Mouse (Mus musculus) hindbrain, embryonic 15.5 days (tissue): ENCODE data around the gene Zfp28. TPM values are rescaled to one million over a fixed set of nuclear protein-coding genes. Genes with fewer than 3 reads are reported as not detected.

Source experiments
- ATAC-seq: fragments of 200-750 bp; cut with Nextera tagmentation; 2 replicates; pipeline ENCODE4 v1.8.0; 2017; ENCODE audit warnings: low read depth, moderate number of reproducible peaks, moderate TSS enrichment; ENCODE audit not compliant: low FRiP score
- H3K27ac ChIP-seq: fragments of 300-500 bp; sonication (generic); replicated peaks from 2 replicates; pipeline ENCODE4 v1.5.1; 2015; ENCODE audit warnings: mild to moderate bottlenecking, inconsistent platforms
- H3K27me3 ChIP-seq: fragments of 300-500 bp; sonication (generic); 2 replicates; pipeline ENCODE4 v1.6.1; 2015; ENCODE audit warnings: control low read depth, inconsistent platforms
- H3K36me3 ChIP-seq: fragments of 300-500 bp; sonication (generic); 2 replicates; pipeline ENCODE4 v1.6.1; 2015; ENCODE audit warnings: control low read depth, inconsistent platforms
- H3K4me1 ChIP-seq: fragments of 300-500 bp; sonication (generic); replicated peaks from 2 replicates; pipeline ENCODE4 v1.6.1; 2015; ENCODE audit warnings: control low read depth, inconsistent platforms
- H3K4me2 ChIP-seq: fragments of 300-500 bp; sonication (generic); 2 replicates; pipeline ENCODE4 v1.6.1; 2015; ENCODE audit warnings: moderate library complexity, mild to moderate bottlenecking, inconsistent platforms
- H3K4me3 ChIP-seq: fragments of 300-500 bp; sonication (generic); 2 replicates; pipeline ENCODE4 v1.5.1; 2015; ENCODE audit warnings: mild to moderate bottlenecking, inconsistent platforms
- H3K9ac ChIP-seq: fragments of 300-500 bp; sonication (generic); 2 replicates; pipeline ENCODE4 v1.6.1; 2015; ENCODE audit warnings: inconsistent platforms
- H3K9me3 ChIP-seq: fragments of 300-500 bp; sonication (generic); 2 replicates; pipeline ENCODE4 v1.6.1; 2016; ENCODE audit warnings: control low read depth, inconsistent platforms
- WGBS: fragments of 180-500 bp; shearing (Covaris S2); methylation state at CpG from one replicate; pipeline ENCODE4 v1.1.7; 2015; 5-methylcytosine and 5-hydroxymethylcytosine counted together
- polyA plus RNA-seq: library from polyadenylated mRNA; unstranded; fragments of >200 nt; fragmentation: Nextera tagmentation; extraction: Ambion mirVana; gene quantifications from 2 replicates; pipeline ENCODE4 v1.2.1, GENCODE M21; 2015

Zfp28 gene
- polyA plus RNA-seq = 13.8 and 14.2 TPM in 2 replicates

GRCm38 (mm10) chr7:6383044-6383455 lies at the start of gene Zfp28:
TSS of gene Zfp28 (plus strand) at chr7:6383295.
- Histone ChIP-seq H3K27me3 (no peaks in the 10 kb centered on the region), H3K4me1 (peaks cover 19% of the 10 kb centered on the region), H3K4me3 (peak within 1 kb of the TSS; percentile 69), H3K27ac (peak within 1 kb of the TSS; percentile 45; the same call in 1 of the 2 replicates), H3K4me2 (peak within 1 kb of the TSS; percentile 85), H3K36me3 (peaks cover 14% of the 10 kb centered on the region), H3K9me3 (no peaks in the 10 kb centered on the region), H3K9ac (peak within 1 kb of the TSS; percentile 68)
- under 1% methylated on average over 28 of the region's 28 CpGs for WGBS
- ATAC-seq = peak; percentile 96

GRCm38 (mm10) chr7:6339865-6340264 lies 43.2 kb upstream of the Zfp28 start:
- Histone ChIP-seq H3K27ac (no peak overlapping the region), H3K4me1 (peaks cover 7% of the 10 kb centered on the region), H3K27me3 (0 out of 2 replicates have a peak, but pooled peaks cover 3% of the 10 kb centered on the region), H3K4me3 (no peak overlapping the region), H3K9me3 (no peaks in the 10 kb centered on the region), H3K9ac (no peak overlapping the region), H3K4me2 (no peak overlapping the region), H3K36me3 (no peaks in the 10 kb centered on the region)
- 84% methylated on average over 5 of the region's 5 CpGs for WGBS
- no peak for ATAC-seq

- Histone ChIP-seq H3K4me1 (peaks cover 7% of the 10 kb centered on the region), H3K9me3 (no peaks in the 10 kb centered on the region), H3K9ac (peak within 1 kb of the TSS; percentile 72), H3K36me3 (no peaks in the 10 kb centered on the region), H3K4me3 (peak within 1 kb of the TSS; percentile 73), H3K27ac (peak within 1 kb of the TSS; percentile 94), H3K4me2 (peak within 1 kb of the TSS; percentile 63), H3K27me3 (no peaks in the 10 kb centered on the region)
- WGBS = under 1% methylated on average over 26 of the region's 26 CpGs
- peak; percentile 94 for ATAC-seq
These were observed 39.5 kb upstream of the Zfp28 start, which contains the start of gene Gm3854 for GRCm38 (mm10) chr7:6343501-6344071. TSS of gene Gm3854 (plus strand) at chr7:6343759.

- H3K27ac ChIP-seq = peak overlapping the region; percentile 94
- no peaks in the 10 kb centered on the region for H3K27me3 ChIP-seq
- H3K9ac ChIP-seq = peak overlapping the region; percentile 72
- no peaks in the 10 kb centered on the region for H3K9me3 ChIP-seq
- whole genome bisulfite sequencing = 30% methylated on average over 10 of the region's 10 CpGs
- no peaks in the 10 kb centered on the region for H3K36me3 ChIP-seq
- peak; percentile 19; the same call in 1 of the 2 replicates for ATAC-seq
- H3K4me3 ChIP-seq = peak overlapping the region; percentile 73
- peaks cover 7% of the 10 kb centered on the region for H3K4me1 ChIP-seq
- peak overlapping the region; percentile 63 for H3K4me2 ChIP-seq
These were observed 39.0 kb upstream of the Zfp28 start for GRCm38 (mm10) chr7:6344124-6344523.

GRCm38 (mm10) chr7:6358121-6358520 lies 25.0 kb upstream of the Zfp28 start:
- no peaks in the 10 kb centered on the region for H3K4me1 ChIP-seq
- H3K4me2 ChIP-seq = no peak overlapping the region
- peaks cover 17% of the 10 kb centered on the region for H3K36me3 ChIP-seq
- no peak overlapping the region for H3K9ac ChIP-seq
- no peaks in the 10 kb centered on the region for H3K9me3 ChIP-seq
- H3K27ac ChIP-seq = no peak overlapping the region
- no peak for ATAC-seq
- H3K4me3 ChIP-seq = no peak overlapping the region
- no peaks in the 10 kb centered on the region for H3K27me3 ChIP-seq
- 79% methylated on average over 2 of the region's 2 CpGs for WGBS

- H3K9me3 ChIP-seq = no peaks in the 10 kb centered on the region
- no peak for ATAC-seq
- peak overlapping the region; percentile 28; the same call in 1 of the 2 replicates for H3K27ac ChIP-seq
- no peak overlapping the region for H3K9ac ChIP-seq
- WGBS = 52% methylated on average over 10 of the region's 10 CpGs
- peaks cover 6% of the 10 kb centered on the region for H3K4me1 ChIP-seq
- H3K4me3 ChIP-seq = no peak overlapping the region
- H3K4me2 ChIP-seq = no peak overlapping the region
- H3K27me3 ChIP-seq = no peaks in the 10 kb centered on the region
- H3K36me3 ChIP-seq = peaks cover 8% of the 10 kb centered on the region
These were observed 24.0 kb upstream of the Zfp28 start for GRCm38 (mm10) chr7:6358937-6359590.

- H3K27me3 ChIP-seq = no peaks in the 10 kb centered on the region
- no peak for ATAC-seq
- WGBS = 9% methylated on average over 9 of the region's 9 CpGs
These were observed 22.5 kb upstream of the Zfp28 start for GRCm38 (mm10) chr7:6360477-6361060.

GRCm38 (mm10) chr7:6361756-6362155 lies 21.3 kb upstream of the Zfp28 start:
- no peaks in the 10 kb centered on the region for H3K9me3 ChIP-seq
- 20% methylated on average over 7 of the region's 7 CpGs for WGBS
- ATAC-seq = no peak

More at GRCm38 (mm10) chr7:6360477-6361060, 22.5 kb upstream of the Zfp28 start:
- H3K9me3 ChIP-seq = no peaks in the 10 kb centered on the region
- H3K36me3 ChIP-seq = no peaks in the 10 kb centered on the region
- H3K4me1 ChIP-seq = peaks cover 16% of the 10 kb centered on the region
- no peak overlapping the region for H3K27ac ChIP-seq
- no peak overlapping the region for H3K9ac ChIP-seq
- no peak overlapping the region for H3K4me3 ChIP-seq
- H3K4me2 ChIP-seq = no peak overlapping the region

GRCm38 (mm10) chr7:6362268-6363046 lies 20.6 kb upstream of the Zfp28 start:
- peak; percentile 93 for ATAC-seq
- under 1% methylated on average over 38 of the region's 38 CpGs for WGBS

More at GRCm38 (mm10) chr7:6361756-6362155, 21.3 kb upstream of the Zfp28 start:
- peak overlapping the region; percentile 58 for H3K4me2 ChIP-seq
- H3K4me1 ChIP-seq = peaks cover 16% of the 10 kb centered on the region
- H3K36me3 ChIP-seq = no peaks in the 10 kb centered on the region
- H3K4me3 ChIP-seq = peak overlapping the region; percentile 44
- peak overlapping the region; percentile 93 for H3K27ac ChIP-seq
- peak overlapping the region; percentile 64 for H3K9ac ChIP-seq
- H3K27me3 ChIP-seq = no peaks in the 10 kb centered on the region

GRCm38 (mm10) chr7:6363047-6363488 lies 20.0 kb upstream of the Zfp28 start, which contains the start of gene Zfp78:
TSS of gene Zfp78 (plus strand) at chr7:6363280.
- peak within 1 kb of the TSS; percentile 58 for H3K4me2 ChIP-seq
- peak within 1 kb of the TSS; percentile 64 for H3K9ac ChIP-seq
- no peaks in the 10 kb centered on the region for H3K36me3 ChIP-seq
- peaks cover 16% of the 10 kb centered on the region for H3K4me1 ChIP-seq
- H3K27ac ChIP-seq = peak within 1 kb of the TSS; percentile 93
- peak within 1 kb of the TSS; percentile 44 for H3K4me3 ChIP-seq
- under 1% methylated on average over 23 of the region's 23 CpGs for WGBS
- ATAC-seq = peak; percentile 84
- H3K27me3 ChIP-seq = no peaks in the 10 kb centered on the region
- no peaks in the 10 kb centered on the region for H3K9me3 ChIP-seq

More at GRCm38 (mm10) chr7:6362268-6363046, 20.6 kb upstream of the Zfp28 start:
- Histone ChIP-seq H3K4me1 (peaks cover 16% of the 10 kb centered on the region), H3K27me3 (no peaks in the 10 kb centered on the region), H3K4me2 (peak overlapping the region; percentile 58), H3K27ac (peak overlapping the region; percentile 93), H3K9ac (peak overlapping the region; percentile 64), H3K9me3 (no peaks in the 10 kb centered on the region), H3K4me3 (peak overlapping the region; percentile 44), H3K36me3 (no peaks in the 10 kb centered on the region)

- H3K4me2 ChIP-seq = peak overlapping the region; percentile 58; the same call in 1 of the 2 replicates
- WGBS = 64% methylated on average over 1 of the region's 1 CpGs
These were observed 18.3 kb upstream of the Zfp28 start for GRCm38 (mm10) chr7:6364761-6365160.

More at GRCm38 (mm10) chr7:6364761-6365160, 18.3 kb upstream of the Zfp28 start:
- Histone ChIP-seq H3K36me3 (no peaks in the 10 kb centered on the region), H3K9ac (no peak overlapping the region), H3K4me1 (peaks cover 16% of the 10 kb centered on the region), H3K4me3 (no peak overlapping the region), H3K27ac (no peak overlapping the region), H3K27me3 (no peaks in the 10 kb centered on the region), H3K9me3 (no peaks in the 10 kb centered on the region)
- no peak for ATAC-seq
